17 mouse cellular contexts compared by ENCODE assay signal in genomic region chr3:59351768-59352167, GRCm38 (mm10).
"Had no signal": no experiment of that assay in that cellular context is flagged by ENCODE, and none has a peak within 500 bp of the region (broad histone marks: within the 10 kb centered on the region; RNA-seq: fewer than 3 reads in every experiment).

No protein-coding gene starts in this region.

- H3K9ac ChIP-seq: lung, embryonic 14.5 days; midbrain, embryonic 12.5 days; neural tube, embryonic 12.5 days had no signal

- H3K36me3 ChIP-seq: midbrain, embryonic 10.5 days; midbrain, embryonic 12.5 days; neural tube, embryonic 12.5 days had no signal

- H3K27me3 ChIP-seq: midbrain, embryonic 12.5 days; neural tube, embryonic 12.5 days had no signal

- H3K4me1 ChIP-seq: midbrain, embryonic 10.5 days; midbrain, embryonic 12.5 days; neural tube, embryonic 12.5 days had no signal

- H3K4me3 ChIP-seq: midbrain, embryonic 10.5 days; midbrain, embryonic 12.5 days; neural tube, embryonic 12.5 days had no signal

- DNase-seq: lung, adult 18-20 months; lung, embryonic 14.5 days; lung, postnatal 10 days; lung, postnatal 4 days; midbrain, embryonic 14.5 days; retina, postnatal 1 day; right cerebral cortex, adult 18-20 months; right cerebral cortex, postnatal 25 days; right cerebral cortex, postnatal 4 days; spleen, adult 18-20 months; thymus, adult 18-20 months; thymus, postnatal 14 days; thymus, postnatal 36 days had no signal

- ATAC-seq: midbrain, embryonic 16.5 days had no signal

- H3K27ac ChIP-seq: midbrain, embryonic 10.5 days; midbrain, embryonic 12.5 days; neural tube, embryonic 12.5 days had no signal

- H3K4me2 ChIP-seq: lung, embryonic 14.5 days; midbrain, embryonic 12.5 days; neural tube, embryonic 12.5 days had no signal

- H3K9me3 ChIP-seq: midbrain, embryonic 10.5 days; midbrain, embryonic 12.5 days; neural tube, embryonic 12.5 days had no signal
